Mouse (Mus musculus) intestine, embryonic 16.5 days (tissue): ENCODE data around the gene 1700016C15Rik. TPM values are rescaled to one million over a fixed set of nuclear protein-coding genes. Genes with fewer than 3 reads are reported as not detected.

ENCODE experiments used
- ATAC-seq: fragments of 200-750 bp; cut with Nextera tagmentation; 2 replicates; pipeline ENCODE4 v1.8.0; 2017; ENCODE audit warnings: moderate TSS enrichment, moderate library complexity
- H3K27ac ChIP-seq: fragments of 300-500 bp; sonication (generic); 2 replicates; pipeline ENCODE4 v1.5.1; 2014; ENCODE audit warnings: mild to moderate bottlenecking, low read length
- H3K27me3 ChIP-seq: fragments of 300-500 bp; sonication (generic); replicated peaks from 2 replicates; pipeline ENCODE4 v1.6.1; 2014; ENCODE audit warnings: low read length, control low read depth, mixed read lengths; ENCODE audit not compliant: control insufficient read depth, insufficient read depth
- H3K36me3 ChIP-seq: fragments of 300-500 bp; sonication (generic); 2 replicates; pipeline ENCODE4 v1.6.1; 2014; ENCODE audit warnings: low read length, control low read depth; ENCODE audit not compliant: control insufficient read depth, insufficient read depth
- H3K4me1 ChIP-seq: fragments of 300-500 bp; sonication (generic); 2 replicates; pipeline ENCODE4 v1.6.1; 2014; ENCODE audit warnings: low read length, control low read depth, mixed read lengths; ENCODE audit not compliant: control insufficient read depth, insufficient read depth
- H3K4me2 ChIP-seq: fragments of 300-500 bp; sonication (generic); 2 replicates; pipeline ENCODE4 v1.6.1; 2014; ENCODE audit warnings: low read depth, low read length, control low read depth
- H3K4me3 ChIP-seq: fragments of 300-500 bp; sonication (generic); 2 replicates; pipeline ENCODE4 v1.5.1; 2014; ENCODE audit warnings: mild to moderate bottlenecking, low read length
- H3K9ac ChIP-seq: fragments of 300-500 bp; sonication (generic); 2 replicates; pipeline ENCODE4 v1.6.1; 2014; ENCODE audit warnings: low read depth, low read length
- H3K9me3 ChIP-seq: fragments of 300-500 bp; sonication (generic); 2 replicates; pipeline ENCODE4 v1.6.1; 2016; ENCODE audit warnings: low read length, control low read depth; ENCODE audit not compliant: control insufficient read depth
- WGBS: fragments of 180-500 bp; shearing (Covaris S2); extraction: QIAGEN DNeasy Blood & Tissue Kit; methylation state at CpG from one replicate; pipeline ENCODE4 v1.1.7; 2014; 5-methylcytosine and 5-hydroxymethylcytosine counted together
- polyA plus RNA-seq: library from polyadenylated mRNA; unstranded; fragments of >200 nt; fragmentation: Nextera tagmentation; extraction: Ambion mirVana; gene quantifications from 2 replicates; pipeline ENCODE4 v1.2.1, GENCODE M21; 2015

1700016C15Rik gene
- polyA plus RNA-seq, 1 experiment from 2014 or later, result not detected

- Histone ChIP-seq H3K36me3 (no peaks in the 10 kb centered on the region), H3K4me1 (no peaks in the 10 kb centered on the region), H3K9me3 (no peaks in the 10 kb centered on the region), H3K27ac (no peak overlapping the region), H3K4me2 (no peak overlapping the region), H3K27me3 (no peaks in the 10 kb centered on the region), H3K9ac (no peak overlapping the region), H3K4me3 (no peak overlapping the region)
- WGBS, result 41% methylated on average over 6 of the region's 6 CpGs
- no peak for ATAC-seq
These were observed 8.0 kb downstream of the 1700016C15Rik start for GRCm38 (mm10) chr1:177737505-177738105.

- no peaks in the 10 kb centered on the region for H3K4me1 ChIP-seq
- ATAC-seq, result peak; percentile 37; the same call in 1 of the 2 replicates
- H3K9ac ChIP-seq, result no peak overlapping the region
- WGBS, result 45% methylated on average over 1 of the region's 1 CpGs
- no peaks in the 10 kb centered on the region for H3K36me3 ChIP-seq
- H3K4me3 ChIP-seq, result no peak overlapping the region
- H3K9me3 ChIP-seq, result no peaks in the 10 kb centered on the region
- H3K27ac ChIP-seq, result no peak overlapping the region
- H3K27me3 ChIP-seq, result no peaks in the 10 kb centered on the region
- H3K4me2 ChIP-seq, result no peak overlapping the region
These were observed 11.1 kb downstream of the 1700016C15Rik start for GRCm38 (mm10) chr1:177740707-177741106.

- no peaks in the 10 kb centered on the region for H3K36me3 ChIP-seq
- no peak overlapping the region for H3K9ac ChIP-seq
- 82% methylated on average over 1 of the region's 1 CpGs for WGBS
- no peaks in the 10 kb centered on the region for H3K4me1 ChIP-seq
- no peak for ATAC-seq
- no peaks in the 10 kb centered on the region for H3K9me3 ChIP-seq
- H3K4me3 ChIP-seq, result no peak overlapping the region
- H3K27ac ChIP-seq, result no peak overlapping the region
- H3K4me2 ChIP-seq, result no peak overlapping the region
- H3K27me3 ChIP-seq, result no peaks in the 10 kb centered on the region
These were observed 12.5 kb downstream of the 1700016C15Rik start for GRCm38 (mm10) chr1:177742119-177742518.

- peak; percentile 73 for ATAC-seq
- Histone ChIP-seq H3K4me2 (no peak overlapping the region), H3K27me3 (no peaks in the 10 kb centered on the region), H3K4me1 (no peaks in the 10 kb centered on the region), H3K36me3 (no peaks in the 10 kb centered on the region), H3K4me3 (no peak overlapping the region), H3K9me3 (0 out of 2 replicates have a peak, but pooled peaks cover 7% of the 10 kb centered on the region), H3K9ac (no peak overlapping the region), H3K27ac (no peak overlapping the region; the same call in 1 of the 2 replicates)
- WGBS, result 77% methylated on average over 7 of the region's 7 CpGs
These were observed 15.1 kb downstream of the 1700016C15Rik start for GRCm38 (mm10) chr1:177744521-177745325.

- H3K9me3 ChIP-seq, result peaks cover 23% of the 10 kb centered on the region
- no peak overlapping the region for H3K4me2 ChIP-seq
- no peaks in the 10 kb centered on the region for H3K27me3 ChIP-seq
- H3K27ac ChIP-seq, result no peak overlapping the region
- no peak overlapping the region for H3K4me3 ChIP-seq
- no peaks in the 10 kb centered on the region for H3K4me1 ChIP-seq
- H3K9ac ChIP-seq, result no peak overlapping the region
- no peaks in the 10 kb centered on the region for H3K36me3 ChIP-seq
- 92% methylated on average over 6 of the region's 6 CpGs for WGBS
- no peak for ATAC-seq
These were observed 18.4 kb downstream of the 1700016C15Rik start for GRCm38 (mm10) chr1:177747869-177748540.

- 44% methylated on average over 1 of the region's 1 CpGs for WGBS
- H3K9me3 ChIP-seq, result peaks cover 23% of the 10 kb centered on the region
- no peak overlapping the region for H3K9ac ChIP-seq
- no peak overlapping the region for H3K27ac ChIP-seq
- H3K4me3 ChIP-seq, result no peak overlapping the region
- ATAC-seq, result no peak
- H3K27me3 ChIP-seq, result no peaks in the 10 kb centered on the region
- no peaks in the 10 kb centered on the region for H3K36me3 ChIP-seq
- no peaks in the 10 kb centered on the region for H3K4me1 ChIP-seq
- no peak overlapping the region for H3K4me2 ChIP-seq
These were observed 23.9 kb downstream of the 1700016C15Rik start for GRCm38 (mm10) chr1:177753496-177753895.

- Histone ChIP-seq H3K9me3 (no peaks in the 10 kb centered on the region), H3K27ac (no peak overlapping the region), H3K4me1 (no peaks in the 10 kb centered on the region), H3K27me3 (no peaks in the 10 kb centered on the region), H3K4me2 (no peak overlapping the region), H3K9ac (no peak overlapping the region), H3K4me3 (no peak overlapping the region), H3K36me3 (no peaks in the 10 kb centered on the region)
- no peak for ATAC-seq
- 92% methylated on average over 5 of the region's 5 CpGs for WGBS
These were observed 27.6 kb downstream of the 1700016C15Rik start for GRCm38 (mm10) chr1:177757249-177757648.

GRCm38 (mm10) chr1:177768931-177769330, 39.3 kb downstream of the 1700016C15Rik start:
- no peak for ATAC-seq
- H3K27ac ChIP-seq, result no peak overlapping the region
- no peak overlapping the region for H3K9ac ChIP-seq
- H3K4me1 ChIP-seq, result no peaks in the 10 kb centered on the region
- H3K36me3 ChIP-seq, result peaks cover 18% of the 10 kb centered on the region; the same call in 1 of the 2 replicates
- no peaks in the 10 kb centered on the region for H3K9me3 ChIP-seq
- no peaks in the 10 kb centered on the region for H3K27me3 ChIP-seq
- H3K4me2 ChIP-seq, result no peak overlapping the region
- H3K4me3 ChIP-seq, result no peak overlapping the region

GRCm38 (mm10) chr1:177777397-177777796, 47.8 kb downstream of the 1700016C15Rik start:
- no peak overlapping the region for H3K4me2 ChIP-seq
- H3K36me3 ChIP-seq, result peaks cover 8% of the 10 kb centered on the region
- no peaks in the 10 kb centered on the region for H3K9me3 ChIP-seq
- no peak overlapping the region for H3K4me3 ChIP-seq
- 47% methylated on average over 2 of the region's 2 CpGs for WGBS
- H3K4me1 ChIP-seq, result no peaks in the 10 kb centered on the region
- H3K9ac ChIP-seq, result no peak overlapping the region
- ATAC-seq, result peak; percentile 46
- no peaks in the 10 kb centered on the region for H3K27me3 ChIP-seq
- no peak overlapping the region for H3K27ac ChIP-seq
